Mouse (Mus musculus): ENCODE results near the gene Taok3. TPM values are rescaled to one million over a fixed set of nuclear protein-coding genes. Genes with fewer than 3 reads are reported as not detected.
A peak's percentile ranks its signal among the peaks of the same experiment; 100 is the strongest.

Gene Taok3
- total RNA-seq, 2 experiments from 2014 or later, result 53.8 to 54.3 TPM

- DNase-seq (ENCODE audit: low spot score in 2 of 2), result peak; percentile 31 to 46
Measured at GRCm38 (mm10) chr5:117242671-117243478, 122.9 kb downstream of the Taok3 start.

- DNase-seq (ENCODE audit: low spot score in 2 of 2), result no peak
Measured at GRCm38 (mm10) chr5:117245170-117245569, 125.2 kb downstream of the Taok3 start.

GRCm38 (mm10) chr5:117248351-117248750, 128.4 kb downstream of the Taok3 start:
- peak in 1 of 2 experiments; percentile 40 for DNase-seq (ENCODE audit: low spot score in 2 of 2)

- peak in 1 of 2 experiments; percentile 51 for DNase-seq (ENCODE audit: low spot score in 2 of 2)
Measured at GRCm38 (mm10) chr5:117250796-117251195, 130.9 kb downstream of the Taok3 start.

- DNase-seq (ENCODE audit: low spot score in 2 of 2), result no peak
Measured at GRCm38 (mm10) chr5:117251763-117252162, 131.8 kb downstream of the Taok3 start.

GRCm38 (mm10) chr5:117258276-117258675, 138.3 kb downstream of the Taok3 start:
- DNase-seq (ENCODE audit: low spot score in 2 of 2), result no peak

GRCm38 (mm10) chr5:117263566-117263965, 143.6 kb downstream of the Taok3 start:
- no peak for DNase-seq (ENCODE audit: low spot score in 2 of 2)

- no peak for DNase-seq (ENCODE audit: low spot score in 2 of 2)
Measured at GRCm38 (mm10) chr5:117264701-117265100, 144.8 kb downstream of the Taok3 start.

- DNase-seq (ENCODE audit: low spot score in 2 of 2), result no peak
Measured at GRCm38 (mm10) chr5:117267913-117268312, 148.0 kb downstream of the Taok3 start.

- DNase-seq (ENCODE audit: low spot score in 2 of 2), result no peak
Measured at GRCm38 (mm10) chr5:117268749-117269148, 148.8 kb downstream of the Taok3 start.

- DNase-seq (ENCODE audit: low spot score in 2 of 2), result no peak
Measured at GRCm38 (mm10) chr5:117269395-117269794, 149.5 kb downstream of the Taok3 start.

GRCm38 (mm10) chr5:117271945-117272344, 152.0 kb downstream of the Taok3 start:
- DNase-seq (ENCODE audit: low spot score in 2 of 2), result peak; percentile 76 to 84

- DNase-seq (ENCODE audit: low spot score in 2 of 2), result no peak
Measured at GRCm38 (mm10) chr5:117274817-117275216, 154.9 kb downstream of the Taok3 start.

GRCm38 (mm10) chr5:117277784-117278183, 157.9 kb downstream of the Taok3 start:
- no peak for DNase-seq (ENCODE audit: low spot score in 2 of 2)

GRCm38 (mm10) chr5:117278809-117279668, 159.1 kb downstream of the Taok3 start:
- no peak for DNase-seq (ENCODE audit: low spot score in 2 of 2)

GRCm38 (mm10) chr5:117279669-117280050, 159.7 kb downstream of the Taok3 start:
- DNase-seq (ENCODE audit: low spot score in 2 of 2), result no peak

GRCm38 (mm10) chr5:117281536-117281935, 161.6 kb downstream of the Taok3 start:
- no peak for DNase-seq (ENCODE audit: low spot score in 2 of 2)

GRCm38 (mm10) chr5:117282360-117282759, 162.4 kb downstream of the Taok3 start:
- no peak for DNase-seq (ENCODE audit: low spot score in 2 of 2)

- peak; percentile 42 to 46 for DNase-seq (ENCODE audit: low spot score in 2 of 2)
Measured at GRCm38 (mm10) chr5:117284029-117284428, 164.1 kb downstream of the Taok3 start.

GRCm38 (mm10) chr5:117284682-117285081, 164.8 kb downstream of the Taok3 start:
- no peak for DNase-seq (ENCODE audit: low spot score in 2 of 2)

- DNase-seq (ENCODE audit: low spot score in 2 of 2), result no peak
Measured at GRCm38 (mm10) chr5:117285266-117285665, 165.3 kb downstream of the Taok3 start.

GRCm38 (mm10) chr5:117286286-117286685, 166.4 kb downstream of the Taok3 start:
- DNase-seq (ENCODE audit: low spot score in 2 of 2), result no peak
